Mouse (Mus musculus): ENCODE data around the gene Efhb.

The Efhb gene

GRCm38 (mm10) chr17:53462603-53463495, at the start of gene Efhb:
Gene Efhb (minus strand): TSS chr17:53463321.
- DNase-seq (ENCODE audit: low spot score in 2 of 2), result peak in 1 of 2 experiments; percentile 21

DNA sequence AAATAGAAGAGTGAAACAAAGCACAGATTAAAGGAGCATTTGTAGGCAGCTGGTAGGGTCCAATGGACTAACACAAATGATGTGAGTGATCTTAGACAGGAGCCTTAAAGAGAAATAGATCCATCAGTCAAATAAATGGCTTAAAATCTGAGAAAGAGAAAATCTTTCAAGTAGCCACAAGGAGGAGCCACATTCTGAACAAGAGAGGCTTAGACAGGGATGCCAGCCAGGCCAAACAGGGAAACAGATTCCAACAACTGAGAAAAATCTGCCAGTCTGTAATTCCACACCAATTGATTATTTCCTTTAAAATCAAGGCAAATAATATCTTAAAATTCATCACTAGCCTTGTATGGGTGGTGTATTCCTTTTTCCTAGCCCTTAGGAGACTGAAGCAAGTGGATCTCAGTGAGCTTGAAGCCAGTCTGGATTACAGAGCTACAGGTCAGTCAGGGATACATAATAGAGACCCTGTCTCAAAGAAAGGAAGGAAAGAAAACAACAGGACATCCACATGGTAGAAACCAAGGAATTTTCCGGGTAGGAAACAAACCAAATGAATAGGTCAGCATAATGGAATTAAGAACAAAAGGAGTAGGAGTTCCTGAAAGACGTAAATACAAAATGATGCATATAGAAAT, 49.3 kb upstream of the Efhb start:
- no peak for DNase-seq (ENCODE audit: low spot score in 2 of 2)

GRCm38 (mm10) chr17:53502966-53503365, 39.8 kb upstream of the Efhb start:
- DNase-seq (ENCODE audit: low spot score in 2 of 2), result no peak

- no peak for DNase-seq (ENCODE audit: low spot score in 2 of 2)
These were observed 25.9 kb upstream of the Efhb start for GRCm38 (mm10) chr17:53489007-53489378.

GRCm38 (mm10) chr17:53488291-53489006, 25.3 kb upstream of the Efhb start:
- no peak for DNase-seq (ENCODE audit: low spot score in 2 of 2)

- DNase-seq (ENCODE audit: low spot score in 2 of 2), result no peak
These were observed 17.3 kb upstream of the Efhb start for GRCm38 (mm10) chr17:53480433-53480832.

DNA sequence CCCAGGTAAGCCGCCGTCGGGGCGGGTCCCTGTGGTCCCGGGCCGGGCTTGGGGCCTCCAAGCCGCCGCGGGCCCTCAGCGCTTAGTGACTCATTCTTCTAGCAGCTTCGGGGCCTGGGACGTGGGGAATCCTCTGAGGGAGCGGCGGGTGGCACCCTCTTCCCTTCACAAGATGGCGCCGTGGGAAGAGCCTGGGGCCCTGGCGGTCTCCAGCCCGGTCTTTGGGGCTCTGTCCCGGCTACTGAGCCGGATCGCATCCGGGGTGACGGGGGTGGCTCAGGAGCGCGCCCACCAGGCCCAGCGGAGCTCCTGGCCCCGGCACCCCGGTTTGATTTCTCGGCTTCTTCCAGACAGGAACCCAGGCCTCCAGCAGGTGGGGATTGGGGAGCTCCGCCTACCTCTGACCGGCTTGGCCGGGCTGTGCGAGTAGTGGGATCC, 16.5 kb upstream of the Efhb start:
- DNase-seq (ENCODE audit: low spot score in 2 of 2), result peak; percentile 33 to 47

DNA sequence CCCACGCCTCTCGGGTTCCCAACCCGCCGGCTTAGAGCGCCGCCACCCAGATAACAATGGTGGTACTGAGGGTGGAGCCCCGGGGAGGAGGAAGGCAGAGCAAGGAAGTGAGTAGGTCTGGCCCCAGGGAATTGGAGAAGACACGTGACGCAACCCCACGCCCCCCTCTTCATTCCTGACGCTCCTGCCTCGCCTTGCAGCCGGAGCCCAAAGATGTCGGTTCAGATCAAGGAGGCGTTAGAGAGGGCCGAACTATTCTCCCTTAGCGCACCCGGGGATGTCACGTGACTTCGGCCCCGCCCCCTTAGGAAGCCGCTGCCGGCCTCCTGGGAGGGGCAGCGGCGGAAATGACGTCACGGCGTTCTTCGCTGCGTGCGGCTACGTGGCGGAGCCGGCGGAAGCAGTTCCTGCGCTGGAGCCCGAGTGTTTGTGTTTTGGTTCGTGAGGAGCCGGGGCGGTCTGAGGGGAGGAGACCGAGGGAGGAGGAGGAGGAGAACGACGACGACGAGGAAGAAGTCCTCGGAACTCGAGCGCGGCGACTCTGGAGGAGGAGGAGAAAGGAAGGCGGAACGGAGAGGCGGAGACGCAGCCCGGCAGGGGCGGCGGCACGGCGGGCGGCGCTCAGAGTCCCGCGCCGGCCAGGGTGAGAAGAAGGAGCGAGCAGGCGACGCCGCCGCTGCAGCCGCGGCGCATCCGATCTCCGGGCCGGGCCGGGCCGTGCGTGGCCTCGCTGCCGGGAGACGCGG, 15.9 kb upstream of the Efhb start, which contains the start of gene Rab5a:
Rab5a (plus strand) TSS at position 377 of the 746 bp plus-strand sequence.
- DNase-seq (ENCODE audit: low spot score in 2 of 2), result peak; percentile 99 to 100

- DNase-seq (ENCODE audit: low spot score in 2 of 2), result no peak
These were observed 15.1 kb upstream of the Efhb start for GRCm38 (mm10) chr17:53478066-53478857.

GRCm38 (mm10) chr17:53468697-53469096, 5.6 kb upstream of the Efhb start:
- DNase-seq (ENCODE audit: low spot score in 2 of 2), result no peak

DNA sequence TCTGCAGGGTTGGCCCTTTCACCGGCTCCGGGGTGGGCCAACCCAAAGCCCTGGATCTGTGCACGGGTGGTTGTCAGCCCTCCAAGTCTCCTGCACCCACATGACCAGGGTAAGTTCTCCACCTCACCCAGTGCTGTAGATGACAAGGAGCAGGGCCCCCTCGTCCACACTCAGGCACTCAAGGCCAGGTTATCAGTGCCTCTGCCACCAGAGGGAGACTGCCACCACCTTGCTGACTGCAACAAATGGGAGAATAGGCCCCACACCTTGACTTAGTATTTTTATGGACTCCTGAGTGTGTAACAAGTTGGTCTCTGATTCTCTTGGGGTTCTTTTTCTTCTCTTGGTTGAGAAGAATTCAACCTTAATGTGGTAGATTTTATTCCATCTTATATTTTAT, 2.4 kb upstream of the Efhb start:
- no peak for DNase-seq (ENCODE audit: low spot score in 2 of 2)

GRCm38 (mm10) chr17:53463496-53463840, 347 bp upstream of the Efhb start:
- DNase-seq (ENCODE audit: low spot score in 2 of 2), result no peak

- no peak for DNase-seq (ENCODE audit: low spot score in 2 of 2)
These were observed 6.4 kb downstream of the Efhb start for GRCm38 (mm10) chr17:53456742-53457141.

DNA sequence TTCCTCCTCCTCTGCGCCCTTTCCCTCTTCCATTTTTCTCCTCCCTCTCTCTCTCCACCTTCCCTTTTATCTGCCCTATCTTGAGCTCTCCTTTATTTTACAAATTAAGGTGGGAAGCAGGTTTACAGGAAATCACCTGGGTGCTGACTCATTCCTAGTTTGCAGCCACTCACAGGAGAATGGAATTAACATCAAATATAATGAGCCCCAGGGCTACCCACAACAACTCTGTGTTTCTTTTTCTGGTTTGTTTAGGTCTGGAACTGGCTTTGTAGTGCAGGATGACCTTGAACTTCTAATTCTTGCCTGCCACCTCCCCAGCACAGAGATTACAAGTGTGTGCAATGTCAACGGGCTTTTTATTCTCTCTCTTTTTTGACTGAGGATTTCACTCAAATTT, 7.0 kb downstream of the Efhb start:
- DNase-seq (ENCODE audit: low spot score in 2 of 2), result no peak

DNA sequence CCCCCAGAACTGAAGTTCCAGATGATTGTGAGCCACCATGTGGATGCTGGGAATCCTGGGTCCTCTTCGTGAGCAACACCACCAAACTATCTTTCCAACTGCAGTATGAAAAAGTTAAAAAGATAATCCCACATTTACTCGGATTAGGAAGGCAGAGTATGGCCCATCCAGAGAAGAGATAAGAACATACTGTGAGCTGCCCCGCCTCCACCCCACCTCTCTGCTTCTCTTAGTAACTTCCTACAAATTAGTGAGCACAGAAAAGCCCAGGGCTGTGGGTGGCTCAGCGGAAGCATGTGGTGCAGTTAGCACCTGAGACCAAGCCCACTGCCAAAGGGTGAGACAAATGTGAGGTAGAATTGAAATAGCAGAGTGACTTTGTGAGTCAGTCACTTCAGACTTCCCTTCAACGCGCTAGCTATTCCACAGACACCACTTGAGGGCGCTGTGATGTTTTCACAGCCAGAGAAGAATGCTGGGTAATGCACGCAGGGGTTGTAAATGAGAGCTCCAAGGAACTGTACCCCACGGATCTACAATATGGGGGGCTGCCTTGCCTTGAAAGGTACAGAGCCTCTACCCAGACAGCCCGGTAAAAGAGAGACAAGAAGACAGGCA, 60.3 kb downstream of the Efhb start:
- DNase-seq (ENCODE audit: low spot score in 2 of 2), result no peak

- no peak for DNase-seq (ENCODE audit: low spot score in 2 of 2)
These were observed 69.9 kb downstream of the Efhb start for GRCm38 (mm10) chr17:53393201-53393600.

- DNase-seq (ENCODE audit: low spot score in 2 of 2), result no peak
These were observed 73.6 kb downstream of the Efhb start for GRCm38 (mm10) chr17:53389507-53389906.

DNA sequence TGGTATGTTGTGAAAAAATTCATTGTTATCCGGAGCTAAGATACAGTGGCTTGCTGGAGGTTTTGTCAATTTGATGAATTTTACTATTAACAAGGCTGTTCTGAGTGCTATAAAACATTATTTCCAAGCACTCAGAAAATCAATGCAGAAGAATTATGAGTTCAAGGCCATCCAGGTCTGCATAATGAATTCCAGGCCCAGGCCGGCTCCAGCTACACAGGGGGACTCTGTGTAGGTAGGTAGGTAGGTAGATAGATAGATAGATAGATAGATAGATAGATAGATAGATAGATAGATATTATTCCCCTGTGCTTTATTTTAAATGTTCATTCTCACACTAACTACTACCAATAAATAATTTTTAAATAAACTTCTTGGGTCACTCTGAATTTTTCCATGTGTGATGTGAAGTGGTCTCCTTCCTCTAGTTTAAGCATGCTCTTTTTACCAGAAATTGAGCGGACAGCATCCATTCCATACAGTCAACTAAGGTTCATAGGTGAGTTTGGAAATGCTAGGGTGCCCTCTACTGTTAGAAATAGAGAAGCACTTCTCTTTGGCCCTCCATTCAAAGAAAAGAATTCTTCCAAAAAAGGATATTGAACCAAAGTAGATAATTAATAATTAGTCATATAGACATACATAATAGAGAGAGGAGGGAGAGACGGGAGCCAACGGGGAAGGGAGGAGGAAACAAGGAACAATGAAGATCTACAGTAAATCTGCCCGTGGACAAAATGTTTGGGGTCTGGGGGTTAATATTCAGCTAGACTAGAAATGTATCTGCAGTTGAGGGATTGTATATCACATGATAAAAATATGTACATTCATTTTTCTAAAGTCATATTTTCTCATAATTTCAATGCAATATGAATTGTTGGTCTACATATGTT, 75.3 kb downstream of the Efhb start:
- DNase-seq (ENCODE audit: low spot score in 2 of 2), result no peak

DNA sequence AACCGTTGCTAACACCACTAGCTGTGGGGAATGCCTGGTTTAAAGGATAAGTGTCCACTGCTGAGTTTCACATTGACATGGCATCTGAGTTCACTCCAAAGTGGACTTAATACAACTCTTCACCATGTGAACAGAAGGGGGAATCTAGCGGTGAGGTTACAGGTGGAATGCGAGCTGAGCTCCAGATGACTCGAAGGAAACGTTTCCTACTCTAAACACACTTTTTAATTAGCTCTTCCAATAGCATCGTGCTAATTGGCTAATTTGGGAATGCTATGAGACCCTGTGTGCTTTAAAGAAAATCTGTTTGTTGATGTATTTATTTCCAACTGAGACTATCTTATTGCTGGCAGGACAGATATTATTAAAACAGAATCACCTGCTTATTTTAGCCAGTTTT, 76.3 kb downstream of the Efhb start:
- no peak for DNase-seq (ENCODE audit: low spot score in 2 of 2)
